Mouse (Mus musculus): ENCODE data around the gene Zfp14.

Zfp14 gene

DNA sequence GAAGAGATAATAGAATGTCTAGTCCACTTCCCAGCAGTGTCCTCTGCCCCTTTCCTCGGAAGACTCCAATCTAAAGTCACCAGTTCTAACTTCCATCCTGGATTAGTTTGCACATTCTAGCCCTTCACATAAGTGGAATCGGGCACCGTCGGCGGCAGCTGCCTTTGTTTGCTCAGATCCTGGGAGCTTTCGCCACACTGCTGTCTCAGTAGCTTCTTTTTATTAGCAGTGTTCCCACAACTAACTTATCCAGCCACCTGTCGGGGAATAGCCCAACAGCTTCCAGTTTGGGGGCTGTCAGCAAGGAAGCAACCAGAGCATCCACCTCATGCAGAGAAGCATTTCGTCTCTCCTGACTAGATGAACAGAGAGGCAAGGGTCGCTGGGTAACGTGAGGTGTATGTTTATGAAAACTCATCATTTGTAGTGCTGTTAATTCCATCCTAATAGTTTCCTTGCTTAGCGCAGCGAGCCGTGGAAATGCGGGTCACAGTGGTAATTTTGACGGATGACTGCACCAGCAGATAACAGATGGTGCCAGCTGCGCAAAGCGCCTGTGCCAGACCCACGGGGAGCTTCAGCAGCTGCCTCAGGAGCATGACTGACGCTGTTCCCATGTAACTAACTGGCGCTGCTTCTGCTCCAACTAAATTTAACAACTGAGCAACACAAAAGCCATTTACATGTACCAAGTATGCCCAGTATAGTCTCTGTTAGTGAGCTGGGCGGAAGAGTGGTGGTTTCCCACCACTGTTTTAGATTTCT lies 41.7 kb downstream of the Zfp14 start:
- ChIA-PET POLR2A (interaction anchor here in 3 of 4 experiments (0.5 to 12.3 kb wide), 15 partner anchors 8 to 645 kb away, joined by 3 to 166 read pairs (median 7); partner anchors contain the start of genes Zfp568 (in 2 of the 3), Zfp260 (in 1 of the 3) and Zfp27 (in 1 of the 3)), CTCF (interaction anchor here in 1 of 4 experiments (0.5 kb wide), 1 partner anchor 44 kb away, joined by 3 read pairs; no protein-coding TSS in a partner anchor)

DNA sequence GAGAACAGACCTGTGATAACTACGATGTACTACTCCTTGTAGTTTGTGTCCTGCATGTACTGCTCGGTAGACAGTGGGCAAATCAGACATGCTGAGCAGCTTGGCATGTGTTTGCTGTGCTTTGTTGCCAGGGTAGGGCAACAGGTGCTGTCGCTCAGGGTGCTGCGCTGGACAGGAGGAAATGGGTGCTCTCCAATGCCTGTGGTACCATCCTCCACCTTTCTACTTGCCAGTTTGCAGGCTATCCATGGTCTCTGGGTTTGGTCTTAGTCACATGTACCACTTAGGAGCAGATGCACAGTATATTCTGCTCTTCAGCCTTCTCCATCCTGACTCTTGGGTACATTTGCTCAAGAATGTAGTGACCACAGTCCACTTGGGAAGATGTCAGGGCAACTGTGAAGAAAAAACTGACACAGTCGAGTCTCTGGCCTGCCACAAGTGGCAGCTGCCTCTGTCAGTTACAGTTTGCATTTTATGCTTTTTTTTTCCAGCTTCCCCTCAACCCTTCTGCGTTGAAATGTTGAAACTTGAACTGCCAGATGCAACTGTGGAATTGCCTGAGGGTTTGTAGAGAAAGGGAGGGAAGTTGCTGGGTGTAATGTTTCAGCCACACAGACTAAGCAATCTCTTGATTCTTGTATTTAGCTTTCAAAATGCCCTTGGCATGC lies 43.0 kb downstream of the Zfp14 start:
- ChIA-PET POLR2A (interaction anchor here in 3 of 4 experiments (0.9 to 12.3 kb wide), 12 partner anchors 8 to 91 kb away, joined by 3 to 166 read pairs (median 6); partner anchors contain the start of gene Zfp568 (in 2 of the 3)), CTCF (interaction anchor here in 1 of 4 experiments (0.6 to 1.2 kb wide), 2 partner anchors 57 to 713 kb away, joined by 3 to 4 read pairs; no protein-coding TSS in a partner anchor)

DNA sequence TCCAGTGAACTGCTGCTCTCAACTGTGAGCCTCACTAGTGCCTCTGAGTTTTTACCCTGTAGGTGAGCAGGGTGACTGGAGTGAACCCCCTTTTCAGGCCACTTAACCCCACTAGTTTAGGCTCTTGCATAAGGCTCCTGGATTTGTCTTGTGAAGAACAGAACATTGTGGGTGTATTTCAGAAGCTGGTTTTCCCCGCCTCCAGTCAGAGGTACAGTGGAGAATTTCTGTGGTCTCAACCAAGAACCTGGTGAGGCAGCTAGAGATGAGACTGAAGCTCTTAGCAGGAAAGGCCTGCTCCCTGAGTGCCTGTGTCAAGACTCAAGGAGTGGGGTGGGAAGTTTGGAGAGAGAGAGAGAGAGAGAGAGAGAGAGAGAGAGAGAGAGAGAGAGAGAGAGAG lies 43.6 kb downstream of the Zfp14 start:
- POLR2A ChIA-PET, result interaction anchor here in 3 of 4 experiments (0.9 to 12.3 kb wide), 13 partner anchors 8 to 90 kb away, joined by 3 to 166 read pairs (median 4); partner anchors contain the start of gene Zfp568 (in 2 of the 3)
- CTCF ChIA-PET, result interaction anchor here in 2 of 4 experiments (1.0 to 1.2 kb wide), 2 partner anchors 10 to 57 kb away, joined by 3 read pairs; no protein-coding TSS in a partner anchor

- ChIA-PET CTCF (interaction anchor here in 1 of 4 experiments (1.7 kb wide), 1 partner anchor 12 kb away, joined by 5 read pairs; no protein-coding TSS in a partner anchor), POLR2A (interaction anchor here in 2 of 4 experiments (1.0 to 13.4 kb wide), 9 partner anchors 8 to 34 kb away, joined by 3 to 264 read pairs (median 6); partner anchors contain the start of gene Zfp568 (in 2 of the 2))
Measured at GRCm38 (mm10) chr7:30000601-30001000, 50.6 kb downstream of the Zfp14 start.

DNA sequence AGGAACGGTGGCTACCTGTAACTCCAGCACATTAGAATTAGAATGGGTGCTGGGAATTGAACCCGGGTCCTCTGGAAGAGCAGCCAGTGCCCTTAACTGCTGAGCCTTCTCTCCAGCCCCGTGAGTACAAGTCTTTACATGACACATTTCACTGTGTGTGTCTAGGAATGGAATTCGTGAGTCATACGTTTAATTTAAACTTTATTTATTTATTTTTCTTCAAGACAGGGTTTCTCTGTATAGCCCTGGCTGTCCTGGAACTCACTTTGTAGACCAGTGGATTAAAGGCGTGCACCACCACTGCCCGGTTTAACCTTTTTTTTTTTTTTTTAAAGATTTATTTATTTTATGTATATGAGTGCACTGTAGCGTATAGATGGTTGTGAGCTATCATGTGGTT lies 56.0 kb downstream of the Zfp14 start:
- ChIA-PET POLR2A (interaction anchor here in 3 of 4 experiments (0.8 to 13.4 kb wide), 12 partner anchors 9 to 95 kb away, joined by 3 to 264 read pairs (median 4); partner anchors contain the start of genes Zfp568 (in 2 of the 3), Gm26920 (in 1 of the 3) and Zfp566 (in 1 of the 3)), CTCF (no interaction called here)

DNA sequence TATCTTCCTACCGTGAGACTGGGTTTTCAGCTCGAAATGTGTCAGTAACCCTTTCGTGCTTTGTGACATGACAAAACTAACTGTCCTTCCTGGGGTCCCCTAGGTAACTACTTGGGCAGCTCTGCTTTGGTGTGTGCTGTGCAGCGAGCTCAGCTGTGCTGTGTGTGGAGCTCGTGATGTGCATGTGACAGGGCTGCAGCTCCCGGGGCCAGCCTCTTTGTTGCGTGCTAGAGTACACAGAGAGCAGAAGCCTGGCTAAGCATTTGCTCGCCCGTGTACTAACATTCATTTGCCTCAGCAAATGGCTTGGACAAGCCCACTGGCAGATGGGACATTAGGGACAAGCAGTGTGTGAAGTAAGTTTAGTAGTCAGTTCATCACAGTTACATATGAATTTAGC lies 57.8 kb downstream of the Zfp14 start:
- ChIA-PET CTCF (interaction anchor here in 1 of 4 experiments (0.5 kb wide), 1 partner anchor 161 kb away, joined by 3 read pairs; no protein-coding TSS in a partner anchor), POLR2A (interaction anchor here in 3 of 4 experiments (0.5 to 13.4 kb wide), 33 partner anchors 8 to 225 kb away, joined by 3 to 264 read pairs (median 5); partner anchors contain the start of genes Zfp568 (in 3 of the 3), Zfp260 (in 1 of the 3) and Zfp27 (in 1 of the 3))

DNA sequence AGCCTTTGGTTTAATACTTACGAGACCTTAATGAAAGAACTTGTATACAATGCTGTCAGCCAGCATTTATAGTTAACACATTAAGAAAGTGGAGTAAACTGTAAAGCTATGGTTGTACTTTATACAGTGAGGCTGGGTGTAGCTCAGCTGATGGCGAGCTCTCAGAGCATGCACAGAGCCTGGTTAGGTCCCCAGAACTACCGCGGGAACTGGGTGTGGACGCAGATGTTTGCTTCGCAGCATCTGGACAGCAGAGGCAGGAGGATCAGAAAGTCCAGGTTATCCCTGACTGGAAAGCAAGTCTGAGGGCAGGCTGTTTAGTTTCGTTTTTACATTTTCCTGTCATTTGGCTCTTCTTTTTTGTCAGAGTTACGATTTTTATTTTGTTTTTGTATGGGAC lies 58.5 kb downstream of the Zfp14 start:
- POLR2A ChIA-PET, result interaction anchor here in 3 of 4 experiments (0.5 to 13.4 kb wide), 31 partner anchors 8 to 226 kb away, joined by 3 to 264 read pairs (median 5); partner anchors contain the start of genes Zfp568 (in 3 of the 3), Zfp260 (in 1 of the 3) and Zfp27 (in 1 of the 3)
- CTCF ChIA-PET, result interaction anchor here in 2 of 4 experiments (0.7 to 1.5 kb wide), 2 partner anchors 20 to 34 kb away, joined by 3 to 6 read pairs; no protein-coding TSS in a partner anchor

DNA sequence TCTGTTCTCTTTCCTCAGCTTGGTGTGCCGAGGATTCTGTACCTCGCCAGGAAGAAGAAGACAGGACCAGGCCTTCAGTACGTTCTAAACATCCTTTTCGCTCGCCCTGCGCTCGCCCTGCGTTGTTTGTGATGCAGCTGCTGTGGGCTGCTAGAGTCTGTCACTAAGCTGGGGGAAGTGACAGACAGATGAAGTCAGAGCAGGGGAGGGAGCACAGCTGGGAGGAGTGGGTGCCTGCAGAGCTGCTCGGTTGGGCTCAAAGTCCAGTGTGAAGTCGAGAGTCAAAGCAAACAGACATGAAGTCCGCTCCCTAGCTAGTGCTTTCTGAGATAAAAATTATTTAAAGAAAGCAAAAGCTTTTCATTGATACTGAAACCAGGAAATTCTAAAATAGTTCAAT lies 62.1 kb downstream of the Zfp14 start:
- ChIA-PET CTCF (interaction anchor here (0.6 to 1.5 kb wide), 12 partner anchors 17 to 809 kb away, joined by 3 to 23 read pairs (median 4); partner anchors contain the start of gene Psmd8 (in 1 of the 4)), POLR2A (interaction anchor here in 3 of 4 experiments (0.6 to 13.4 kb wide), 28 partner anchors 6 to 293 kb away, joined by 3 to 264 read pairs (median 5); partner anchors contain the start of genes Gm26920 (in 1 of the 3), Zfp420 (in 1 of the 3), Zfp566 (in 1 of the 3) and Zfp568 (in 1 of the 3))

GRCm38 (mm10) chr7:29987551-29987950 lies 63.6 kb downstream of the Zfp14 start:
- CTCF ChIA-PET, result interaction anchor here in 1 of 4 experiments (0.9 kb wide), 1 partner anchor 28 kb away, joined by 3 read pairs; no protein-coding TSS in a partner anchor
- POLR2A ChIA-PET, result interaction anchor here in 3 of 4 experiments (0.6 to 13.4 kb wide), 19 partner anchors 5 to 212 kb away, joined by 3 to 264 read pairs (median 6); partner anchors contain the start of genes Capns1 (in 1 of the 3), Zfp260 (in 1 of the 3) and Zfp568 (in 1 of the 3)

All from embryonic stem cell, embryonic (primary cell).